Mouse (Mus musculus) heart, postnatal 0 days (tissue): Measurements from ENCODE around the gene Sowahb. TPM values are rescaled to one million over a fixed set of nuclear protein-coding genes. Genes with fewer than 3 reads are reported as not detected.

Source experiments
- ATAC-seq: fragments of 200-750 bp; cut with Nextera tagmentation; 2 replicates; pipeline ENCODE4 v1.8.0; 2017; ENCODE audit warnings: low read depth, moderate number of reproducible peaks, moderate library complexity; ENCODE audit not compliant: insufficient read depth
- DNase-seq: peaks from one replicate; pipeline ENCODE4 v3.0.0-alpha.2; 2016; ENCODE audit warnings: low spot score
- H3K27ac ChIP-seq: fragments of 300-500 bp; sonication (generic); 2 replicates; pipeline ENCODE4 v1.5.1; 2014; ENCODE audit warnings: low read depth, mild to moderate bottlenecking
- H3K27me3 ChIP-seq: fragments of 300-500 bp; sonication (generic); 2 replicates; pipeline ENCODE4 v1.6.1; 2014; ENCODE audit warnings: low read length, mixed read lengths; ENCODE audit not compliant: control insufficient read depth, insufficient read depth
- H3K36me3 ChIP-seq: fragments of 300-500 bp; sonication (generic); replicated peaks from 2 replicates; pipeline ENCODE4 v1.6.1; 2014; ENCODE audit warnings: low read length, mixed read lengths; ENCODE audit not compliant: control insufficient read depth, insufficient read depth
- H3K4me1 ChIP-seq: fragments of 300-500 bp; sonication (generic); 2 replicates; pipeline ENCODE4 v1.6.1; 2014; ENCODE audit warnings: antibody characterized with exemption; ENCODE audit not compliant: control insufficient read depth, insufficient read depth
- H3K4me2 ChIP-seq: fragments of 300-500 bp; sonication (generic); 2 replicates; pipeline ENCODE4 v1.6.1; 2014; ENCODE audit warnings: low read depth, mild to moderate bottlenecking, low read length, moderate library complexity
- H3K4me3 ChIP-seq: fragments of 300-500 bp; sonication (generic); 2 replicates; pipeline ENCODE4 v1.5.1; 2014; ENCODE audit warnings: low read depth, low read length
- H3K9ac ChIP-seq: fragments of 300-500 bp; sonication (generic); replicated peaks from 2 replicates; pipeline ENCODE4 v1.6.1; 2014; ENCODE audit warnings: low read depth, low read length, mixed read lengths
- H3K9me3 ChIP-seq: fragments of 300-500 bp; sonication (generic); replicated peaks from 2 replicates; pipeline ENCODE4 v1.6.1; 2016; ENCODE audit warnings: low read length; ENCODE audit not compliant: control insufficient read depth
- CTCF ChIP-seq: IDR thresholded peaks from 2 replicates; pipeline ENCODE4 v1.5.1; 2016; ENCODE audit warnings: antibody characterized with exemption, control low read depth, low read depth
- EP300 ChIP-seq: IDR thresholded peaks from 2 replicates; pipeline ENCODE4 v1.6.1; 2016; ENCODE audit warnings: antibody characterized with exemption, low read depth
- WGBS: fragments of 180-500 bp; shearing (Covaris S2); extraction: QIAGEN DNeasy Blood & Tissue Kit; methylation state at CpG from one replicate; pipeline ENCODE4 v1.1.7; 2014; 5-methylcytosine and 5-hydroxymethylcytosine counted together
- polyA plus RNA-seq: library from polyadenylated mRNA; unstranded; fragments of >200 nt; fragmentation: Nextera tagmentation; extraction: Ambion mirVana; gene quantifications from 2 replicates; pipeline ENCODE4 v1.2.1, GENCODE M21; 2015
- total RNA-seq: library from RNA; depleted of rRNA; stranded (reverse); fragments of >200 nt; gene quantifications from 2 replicates; pipeline ENCODE4 v1.2.3, GENCODE M21; 2014; ENCODE audit warnings: low replicate concordance

The Sowahb gene
- total and polyA plus RNA-seq, 2 experiments from 2014 or later = not detected

GRCm38 (mm10) chr5:93041276-93041675 lies 3.5 kb downstream of the Sowahb start:
- TF ChIP-seq CTCF (no peak), EP300 (no peak)
- no peak for ATAC-seq
- peaks cover 16% of the 10 kb centered on the region for H3K4me1 ChIP-seq
- H3K27me3 ChIP-seq = peaks cover 49% of the 10 kb centered on the region
- no peak for DNase-seq
- no peak overlapping the region for H3K4me3 ChIP-seq
- H3K27ac ChIP-seq = no peak overlapping the region
- H3K36me3 ChIP-seq = no peaks in the 10 kb centered on the region
- H3K4me2 ChIP-seq = no peak overlapping the region
- H3K9me3 ChIP-seq = no peaks in the 10 kb centered on the region
- WGBS = 61% methylated on average over 3 of the region's 3 CpGs
- H3K9ac ChIP-seq = no peak overlapping the region

- H3K4me1 ChIP-seq = peaks cover 16% of the 10 kb centered on the region
- no peak for ATAC-seq
- WGBS = 57% methylated on average over 5 of the region's 5 CpGs
Observed at GRCm38 (mm10) chr5:93040095-93040494, 4.7 kb downstream of the Sowahb start.

DNA sequence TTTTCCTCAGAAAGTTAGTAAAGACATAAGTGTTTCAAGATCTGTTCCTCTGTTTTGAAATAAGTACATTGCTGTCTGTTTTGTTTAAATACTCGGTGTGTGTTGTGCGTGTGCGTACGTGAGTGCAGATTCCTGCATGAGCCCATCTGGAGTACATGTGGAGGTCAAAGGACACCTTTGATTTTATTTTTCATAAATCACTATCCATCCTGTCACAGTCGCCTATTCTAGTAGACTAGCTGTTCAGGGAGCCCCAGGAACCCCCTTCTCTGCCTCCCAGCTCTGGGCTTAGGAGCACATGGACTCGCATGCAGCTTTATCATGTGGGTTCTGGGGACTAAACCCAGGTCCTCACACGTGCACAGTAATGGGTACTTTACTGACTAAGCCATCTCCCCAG lies 8.6 kb downstream of the Sowahb start:
- Histone ChIP-seq H3K9ac (no peak overlapping the region), H3K36me3 (no peaks in the 10 kb centered on the region), H3K27me3 (peaks cover under 1% of the 10 kb centered on the region; the same call in 1 of the 2 replicates), H3K27ac (no peak overlapping the region), H3K4me2 (no peak overlapping the region), H3K4me3 (no peak overlapping the region), H3K4me1 (no peaks in the 10 kb centered on the region), H3K9me3 (no peaks in the 10 kb centered on the region)
- TF ChIP-seq EP300 (no peak), CTCF (no peak)
- ATAC-seq (no peak), DNase-seq (no peak)
- 84% methylated on average over 7 of the region's 7 CpGs for WGBS

More at GRCm38 (mm10) chr5:93040095-93040494, 4.7 kb downstream of the Sowahb start:
- Histone ChIP-seq H3K9ac (no peak overlapping the region), H3K36me3 (no peaks in the 10 kb centered on the region), H3K9me3 (no peaks in the 10 kb centered on the region), H3K4me3 (no peak overlapping the region), H3K4me2 (no peak overlapping the region), H3K27ac (no peak overlapping the region), H3K27me3 (peaks cover 38% of the 10 kb centered on the region)
- DNase-seq = no peak
- no peak for TF ChIP-seq CTCF
- TF ChIP-seq EP300 = no peak

GRCm38 (mm10) chr5:93035285-93035684 lies 9.5 kb downstream of the Sowahb start:
- Histone ChIP-seq H3K36me3 (no peaks in the 10 kb centered on the region), H3K9me3 (no peaks in the 10 kb centered on the region), H3K27ac (no peak overlapping the region), H3K4me2 (no peak overlapping the region), H3K4me1 (no peaks in the 10 kb centered on the region), H3K9ac (no peak overlapping the region), H3K27me3 (no peaks in the 10 kb centered on the region), H3K4me3 (no peak overlapping the region)
- ATAC-seq (no peak), DNase-seq (no peak)
- WGBS = 8% methylated on average over 1 of the region's 1 CpGs
- no peak for TF ChIP-seq CTCF
- TF ChIP-seq EP300 = no peak

GRCm38 (mm10) chr5:93033087-93033870 lies 11.5 kb downstream of the Sowahb start:
- no peak for ATAC-seq
- H3K9ac ChIP-seq = no peak overlapping the region
- DNase-seq = no peak
- WGBS = 75% methylated on average over 5 of the region's 5 CpGs
- H3K4me1 ChIP-seq = no peaks in the 10 kb centered on the region
- H3K36me3 ChIP-seq = no peaks in the 10 kb centered on the region
- no peak overlapping the region for H3K4me2 ChIP-seq
- H3K9me3 ChIP-seq = no peaks in the 10 kb centered on the region
- H3K27me3 ChIP-seq = no peaks in the 10 kb centered on the region
- no peak overlapping the region for H3K4me3 ChIP-seq
- no peak for TF ChIP-seq EP300
- no peak for TF ChIP-seq CTCF
- H3K27ac ChIP-seq = no peak overlapping the region

DNA sequence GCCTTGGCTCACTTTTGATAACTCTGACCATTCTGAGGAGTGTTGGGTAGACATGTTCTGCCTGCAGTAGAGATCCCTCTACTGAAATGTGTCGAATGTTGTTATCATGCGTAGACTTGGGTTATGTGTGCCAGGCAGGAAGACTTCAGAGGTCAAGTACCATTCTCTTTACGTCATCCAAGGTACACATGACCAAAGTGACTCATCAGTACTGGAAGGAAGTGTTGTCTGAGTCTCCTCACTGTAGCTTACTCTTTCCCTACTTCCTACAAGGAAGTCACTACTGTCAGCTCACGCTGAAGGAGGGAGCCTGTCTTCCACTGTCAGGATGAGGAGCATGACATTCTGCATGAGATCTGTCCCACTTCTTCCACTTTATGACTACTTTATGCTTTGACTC lies 12.2 kb downstream of the Sowahb start:
- H3K4me3 ChIP-seq = no peak overlapping the region
- 39% methylated on average over 4 of the region's 4 CpGs for WGBS

More for the DNA sequence above, 12.2 kb downstream of the Sowahb start:
- H3K9me3 ChIP-seq = no peaks in the 10 kb centered on the region
- H3K9ac ChIP-seq = no peak overlapping the region
- H3K4me1 ChIP-seq = no peaks in the 10 kb centered on the region
- H3K36me3 ChIP-seq = no peaks in the 10 kb centered on the region
- DNase-seq (no peak), ATAC-seq (peak; percentile 36; the same call in 1 of the 2 replicates)
- H3K4me2 ChIP-seq = no peak overlapping the region
- H3K27ac ChIP-seq = no peak overlapping the region
- H3K27me3 ChIP-seq = no peaks in the 10 kb centered on the region
- TF ChIP-seq CTCF (no peak), EP300 (no peak)
